Mouse (Mus musculus) ES-Bruce4 (cell line): ENCODE results near the gene Tbc1d8. TPM values are rescaled to one million over a fixed set of nuclear protein-coding genes. Genes with fewer than 3 reads are reported as not detected.
A peak's percentile ranks its signal among the peaks of the same experiment; 100 is the strongest.

Experiments used
- H3K27ac ChIP-seq: 2 replicates; pipeline ENCODE4 v1.5.1; 2012; ENCODE audit warnings: low read length, inconsistent platforms; ENCODE audit not compliant: insufficient read depth
- H3K27me3 ChIP-seq: 2 replicates; pipeline ENCODE4 v1.6.1; 2012; ENCODE audit warnings: mild to moderate bottlenecking, low read length, inconsistent platforms; ENCODE audit not compliant: control insufficient read depth, poor library complexity, insufficient read depth, severe bottlenecking
- H3K36me3 ChIP-seq: 2 replicates; pipeline ENCODE4 v1.6.1; 2012; ENCODE audit warnings: inconsistent platforms, mild to moderate bottlenecking, low read length, moderate library complexity; ENCODE audit not compliant: control insufficient read depth, poor library complexity, insufficient read depth, severe bottlenecking
- H3K4me1 ChIP-seq: one replicate; pipeline ENCODE4 v1.8.1; 2011; ENCODE audit warnings: low read length; ENCODE audit not compliant: control insufficient read depth, insufficient read depth
- H3K4me3 ChIP-seq: 2 replicates; pipeline ENCODE4 v1.5.1; 2011; ENCODE audit warnings: low read depth, mild to moderate bottlenecking, low read length
- H3K9ac ChIP-seq: 2 replicates; pipeline ENCODE4 v1.6.1; 2012; ENCODE audit warnings: low read depth, mild to moderate bottlenecking, inconsistent platforms; ENCODE audit not compliant: poor library complexity, severe bottlenecking
- H3K9me3 ChIP-seq: replicated peaks from 2 replicates; pipeline ENCODE4 v1.6.1; 2012; ENCODE audit warnings: mild to moderate bottlenecking, low read length, inconsistent platforms; ENCODE audit not compliant: control insufficient read depth, poor library complexity, insufficient read depth, severe bottlenecking
- CTCF ChIP-seq: IDR thresholded peaks from one replicate; pipeline ENCODE4 v1.8.1; 2011; ENCODE audit warnings: low read depth, low read length
- EP300 ChIP-seq: IDR thresholded peaks from 2 replicates; pipeline ENCODE4 v1.6.1; 2011; ENCODE audit warnings: low read depth, low read length; ENCODE audit not compliant: insufficient read depth
- POLR2A ChIP-seq: IDR thresholded peaks from one replicate; pipeline ENCODE4 v1.8.1; 2011; ENCODE audit warnings: low read length; ENCODE audit not compliant: insufficient read depth
- polyA plus RNA-seq: library from polyadenylated mRNA; stranded (reverse); fragments of >200 nt; gene quantifications from 2 replicates; pipeline ENCODE4 v1.2.4, GENCODE M21; 2011; ENCODE audit warnings: low read depth; ENCODE audit not compliant: missing spikeins, insufficient read depth, insufficient read length

Tbc1d8 gene
- polyA plus RNA-seq, 1 experiment = 35.2 TPM

DNA sequence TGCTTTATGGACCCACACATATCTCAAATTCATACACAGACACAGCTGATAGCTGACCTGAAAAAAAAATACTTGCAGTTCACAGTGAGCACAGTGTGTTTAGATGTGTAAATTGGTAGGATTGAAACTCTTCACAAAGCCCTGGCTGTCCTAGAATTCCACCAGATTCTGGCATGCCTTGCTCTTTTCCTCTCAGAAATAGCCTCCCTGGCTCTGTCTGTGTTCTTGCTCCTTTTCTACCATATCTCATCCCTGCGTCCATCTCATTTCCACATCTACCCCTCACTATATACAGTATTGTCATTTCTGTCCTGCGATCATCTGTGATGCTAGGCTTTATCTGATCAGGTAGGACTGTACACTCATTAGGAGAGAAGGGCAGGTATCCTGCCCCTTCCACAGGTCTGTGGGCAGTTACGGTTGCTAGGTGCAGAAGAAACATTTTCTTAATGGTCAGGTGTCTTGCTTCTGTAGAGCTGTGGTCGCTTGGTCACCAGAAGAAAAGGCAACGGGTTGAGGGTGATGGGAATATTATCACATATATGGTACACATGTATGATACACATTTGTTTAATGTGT, 104.2 kb downstream of the Tbc1d8 start:
- Histone ChIP-seq H3K27ac (no peak overlapping the region), H3K9ac (no peak overlapping the region), H3K4me3 (no peak overlapping the region), H3K9me3 (no peaks in the 10 kb centered on the region), H3K4me1 (no peaks in the 10 kb centered on the region), H3K36me3 (peaks cover 54% of the 10 kb centered on the region), H3K27me3 (no peaks in the 10 kb centered on the region)
- TF ChIP-seq EP300 (no peak), POLR2A (no peak), CTCF (no peak)

- no peaks in the 10 kb centered on the region for H3K9me3 ChIP-seq
- no peak overlapping the region for H3K27ac ChIP-seq
- H3K9ac ChIP-seq = no peak overlapping the region
- TF ChIP-seq EP300 (no peak), POLR2A (no peak), CTCF (no peak)
- peaks cover 63% of the 10 kb centered on the region for H3K36me3 ChIP-seq
- no peaks in the 10 kb centered on the region for H3K27me3 ChIP-seq
- H3K4me1 ChIP-seq = no peaks in the 10 kb centered on the region
- no peak overlapping the region for H3K4me3 ChIP-seq
These were observed 105.2 kb downstream of the Tbc1d8 start for GRCm38 (mm10) chr1:39373378-39373777.

DNA sequence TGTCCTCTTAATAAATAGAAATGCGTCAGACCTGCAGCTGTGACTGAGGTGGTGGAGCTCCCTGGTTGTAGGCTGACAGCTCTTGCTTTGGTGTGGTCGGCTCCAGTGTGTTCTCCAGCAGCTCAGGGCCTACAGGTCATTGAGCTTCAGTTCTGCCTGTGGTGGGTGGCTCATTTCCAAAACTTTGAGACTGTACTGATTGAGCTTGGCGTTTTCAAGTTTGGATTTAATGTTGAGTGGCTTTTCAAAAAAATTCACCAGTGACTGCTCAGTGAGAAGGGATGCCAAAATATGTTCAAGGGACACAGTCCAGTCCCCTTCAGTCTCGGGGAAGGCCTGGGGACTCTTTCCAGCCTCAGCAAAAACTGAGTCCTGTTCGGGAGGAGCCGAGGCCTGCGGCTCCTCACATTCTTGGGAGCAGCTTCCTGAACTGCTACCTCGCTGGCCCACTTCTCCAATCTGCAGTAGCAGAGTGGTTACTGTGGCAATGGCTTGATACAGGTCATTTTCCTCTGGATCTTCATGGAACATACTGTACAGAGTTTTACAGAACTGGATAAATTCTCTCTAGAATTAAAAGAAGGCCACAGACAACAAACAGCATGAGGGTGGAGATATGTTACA, 106.2 kb downstream of the Tbc1d8 start:
- no peak overlapping the region for H3K9ac ChIP-seq
- H3K4me3 ChIP-seq = no peak overlapping the region
- TF ChIP-seq POLR2A = no peak
- no peaks in the 10 kb centered on the region for H3K4me1 ChIP-seq
- peak overlapping the region; percentile 59 for H3K27ac ChIP-seq
- H3K9me3 ChIP-seq = no peaks in the 10 kb centered on the region
- H3K36me3 ChIP-seq = peaks cover 67% of the 10 kb centered on the region
- H3K27me3 ChIP-seq = no peaks in the 10 kb centered on the region

DNA sequence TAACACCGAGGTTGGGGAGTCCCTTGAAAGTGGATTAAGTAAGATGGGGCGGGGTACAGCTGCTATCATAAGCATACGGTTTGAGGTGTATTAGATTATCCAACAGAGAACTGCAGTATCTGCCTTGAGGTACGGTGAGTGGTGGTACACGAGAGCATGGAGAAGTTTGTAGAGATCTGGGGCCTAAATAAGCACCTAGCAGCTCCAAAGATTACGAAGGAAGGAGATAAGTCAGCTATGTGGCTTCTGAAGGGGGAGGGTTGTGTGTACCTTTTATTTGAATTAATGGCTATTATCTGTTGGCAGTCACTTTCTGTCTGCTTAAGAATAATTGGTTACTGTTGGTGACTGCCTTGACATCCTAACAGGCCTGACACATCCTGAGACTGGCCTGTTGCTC, 108.1 kb downstream of the Tbc1d8 start:
- Histone ChIP-seq H3K9ac (peak overlapping the region; percentile 93), H3K4me3 (no peak overlapping the region), H3K4me1 (no peaks in the 10 kb centered on the region), H3K27me3 (no peaks in the 10 kb centered on the region), H3K36me3 (peaks cover 62% of the 10 kb centered on the region), H3K27ac (peak overlapping the region; percentile 52), H3K9me3 (no peaks in the 10 kb centered on the region)
- no peak for TF ChIP-seq CTCF

- peak overlapping the region; percentile 93 for H3K9ac ChIP-seq
- TF ChIP-seq POLR2A (no peak), EP300 (no peak)
- no peaks in the 10 kb centered on the region for H3K4me1 ChIP-seq
- H3K27ac ChIP-seq = peak overlapping the region; percentile 68
- no peaks in the 10 kb centered on the region for H3K27me3 ChIP-seq
- H3K9me3 ChIP-seq = no peaks in the 10 kb centered on the region
- peak overlapping the region; percentile 98 for H3K4me3 ChIP-seq
- H3K36me3 ChIP-seq = peaks cover 52% of the 10 kb centered on the region
These were observed 110.2 kb downstream of the Tbc1d8 start for GRCm38 (mm10) chr1:39368267-39368841.

GRCm38 (mm10) chr1:39367601-39368266, 110.8 kb downstream of the Tbc1d8 start, which contains the start of gene Rpl31:
Rpl31 (plus strand) TSS chr1:39367842.
- Histone ChIP-seq H3K4me3 (peak within 1 kb of the TSS; percentile 98), H3K9ac (peak within 1 kb of the TSS; percentile 93), H3K4me1 (no peaks in the 10 kb centered on the region), H3K27ac (peak within 1 kb of the TSS; percentile 68), H3K36me3 (peaks cover 47% of the 10 kb centered on the region), H3K9me3 (no peaks in the 10 kb centered on the region), H3K27me3 (no peaks in the 10 kb centered on the region)
- TF ChIP-seq CTCF (no peak), POLR2A (peak; percentile 22), EP300 (0 out of 2 replicates have a peak, but pooled peaks have one; percentile 11)
